Mouse (Mus musculus) thymus, adult 2 months (tissue): Measurements from ENCODE around the gene Tmed4. TPM values are rescaled to one million over a fixed set of nuclear protein-coding genes. Genes with fewer than 3 reads are reported as not detected.
"Not testable (repeated sequence)": the region's sequence is repeated elsewhere in the genome, so short reads cannot be mapped to it uniquely, and the experiment has no call there.

Source experiments
- DNase-seq: peaks from one replicate; pipeline ENCODE4 v3.0.0; 2021
- H3K27ac ChIP-seq: fragments of 200-500 bp; 2 replicates; pipeline ENCODE4 v1.5.1; 2012; ENCODE audit warnings: low read length, control low read depth; ENCODE audit not compliant: control insufficient read depth, insufficient read depth
- H3K27me3 ChIP-seq: fragments of 200-500 bp; 2 replicates; pipeline ENCODE4 v1.6.1; 2012; ENCODE audit warnings: mild to moderate bottlenecking, low read length, moderate library complexity, mixed read lengths; ENCODE audit not compliant: control insufficient read depth, insufficient read depth
- H3K36me3 ChIP-seq: fragments of 200-500 bp; 2 replicates; pipeline ENCODE4 v1.6.1; 2012; ENCODE audit warnings: mild to moderate bottlenecking, low read length, moderate library complexity; ENCODE audit not compliant: control insufficient read depth, insufficient read depth
- H3K4me1 ChIP-seq: fragments of 200-500 bp; replicated peaks from 2 replicates; pipeline ENCODE4 v1.6.1; 2012; ENCODE audit warnings: low read length; ENCODE audit not compliant: control insufficient read depth, insufficient read depth
- H3K4me3 ChIP-seq: fragments of 200-500 bp; 2 replicates; pipeline ENCODE4 v1.5.1; 2012; ENCODE audit warnings: mild to moderate bottlenecking, low read length, control low read depth, moderate library complexity; ENCODE audit not compliant: control insufficient read depth, insufficient read depth
- CTCF ChIP-seq: fragments of 200-500 bp; IDR thresholded peaks from 2 replicates; pipeline ENCODE4 v1.5.1; 2012; ENCODE audit warnings: mild to moderate bottlenecking, control low read depth, low read length, moderate library complexity, borderline replicate concordance; ENCODE audit not compliant: control insufficient read depth, poor library complexity, insufficient read depth; ENCODE audit errors: extremely low read depth
- POLR2A ChIP-seq: fragments of 200-500 bp; IDR thresholded peaks from 2 replicates; pipeline ENCODE4 v1.6.1; 2012; ENCODE audit warnings: mild to moderate bottlenecking, low read length, control low read depth, moderate library complexity; ENCODE audit not compliant: control insufficient read depth, poor library complexity, insufficient read depth; ENCODE audit errors: extremely low read depth
- WGBS: fragments of 180-500 bp; shearing (Covaris S2); methylation state at CpG from one replicate; pipeline ENCODE4 v1.1.7; 2018; 5-methylcytosine and 5-hydroxymethylcytosine counted together
- polyA plus RNA-seq: library from polyadenylated mRNA; depleted of rRNA; stranded (reverse); fragments of >200 nt; gene quantifications from 2 replicates; pipeline ENCODE4 v1.2.3, GENCODE M21; 2012

Tmed4 gene
- polyA plus RNA-seq, 1 experiment: 109 TPM

- no peak overlapping the region for H3K4me3 ChIP-seq
- WGBS: 82% methylated on average over 10 of the region's 10 CpGs
- peak; percentile 71 for DNase-seq
- H3K27me3 ChIP-seq: no peaks in the 10 kb centered on the region
- H3K27ac ChIP-seq: no peak overlapping the region
- peaks cover 3% of the 10 kb centered on the region for H3K4me1 ChIP-seq
- H3K36me3 ChIP-seq: peaks cover 46% of the 10 kb centered on the region
- TF ChIP-seq CTCF (peak; percentile 79; the same call in 1 of the 2 replicates), POLR2A (no peak)
Measured at GRCm38 (mm10) chr11:6261434-6262082, 13.1 kb downstream of the Tmed4 start.

DNA sequence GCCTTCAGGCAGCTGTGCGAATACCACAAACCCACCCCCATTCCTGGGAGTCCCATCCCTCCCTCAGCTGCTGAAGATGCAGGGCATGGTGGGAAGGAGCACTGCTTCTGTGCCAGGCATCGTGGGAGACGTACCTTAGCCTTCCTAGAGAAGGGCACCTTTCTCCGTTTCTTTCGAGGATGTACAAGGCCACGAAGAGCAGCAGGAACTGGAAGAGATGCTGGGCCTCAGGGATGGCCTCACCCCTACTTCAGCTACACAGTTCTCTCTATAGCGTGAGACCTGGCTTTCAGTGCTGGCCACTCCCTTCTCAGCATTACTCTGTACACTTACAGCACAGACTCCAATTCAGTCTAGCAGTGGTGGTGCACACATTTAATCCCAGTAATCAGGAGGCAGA is 15.3 kb downstream of the Tmed4 start:
- 76% methylated on average over 7 of the region's 7 CpGs for WGBS

GRCm38 (mm10) chr11:6256490-6257072 is 18.1 kb downstream of the Tmed4 start:
- 91% methylated on average over 6 of the region's 6 CpGs for WGBS
- TF ChIP-seq CTCF (no peak), POLR2A (no peak)
- H3K36me3 ChIP-seq: peaks cover 24% of the 10 kb centered on the region
- H3K4me1 ChIP-seq: no peaks in the 10 kb centered on the region
- no peaks in the 10 kb centered on the region for H3K27me3 ChIP-seq
- H3K4me3 ChIP-seq: no peak overlapping the region
- H3K27ac ChIP-seq: no peak overlapping the region
- no peak for DNase-seq

More for the DNA sequence above, 15.3 kb downstream of the Tmed4 start:
- TF ChIP-seq CTCF (no peak), POLR2A (no peak)
- peaks cover 35% of the 10 kb centered on the region for H3K36me3 ChIP-seq
- H3K27ac ChIP-seq: no peak overlapping the region
- H3K4me1 ChIP-seq: no peaks in the 10 kb centered on the region
- H3K27me3 ChIP-seq: no peaks in the 10 kb centered on the region
- H3K4me3 ChIP-seq: no peak overlapping the region
- DNase-seq: no peak

DNA sequence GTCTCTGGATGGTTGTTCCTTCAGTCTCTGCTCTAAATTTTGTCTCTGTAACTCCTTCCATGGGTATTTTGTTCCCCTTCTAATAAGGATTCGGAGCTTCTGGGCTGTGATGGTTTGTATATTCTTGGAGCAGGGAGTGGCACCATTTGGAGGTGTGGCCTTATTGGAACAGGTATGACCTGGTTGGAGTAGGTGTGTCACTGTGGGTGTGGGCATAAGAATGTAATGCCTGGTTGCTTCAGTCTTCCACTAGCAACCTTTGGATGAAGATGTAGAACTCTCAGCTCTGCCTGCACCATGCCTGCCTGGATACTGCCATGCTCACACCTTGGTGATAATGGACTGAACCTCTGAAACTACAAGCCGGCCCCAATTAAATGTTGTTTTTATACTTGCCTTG is 20.1 kb downstream of the Tmed4 start:
- peaks cover 12% of the 10 kb centered on the region for H3K36me3 ChIP-seq
- WGBS: 98% methylated on average over 2 of the region's 2 CpGs
- DNase-seq: not testable (repeated sequence)

DNA sequence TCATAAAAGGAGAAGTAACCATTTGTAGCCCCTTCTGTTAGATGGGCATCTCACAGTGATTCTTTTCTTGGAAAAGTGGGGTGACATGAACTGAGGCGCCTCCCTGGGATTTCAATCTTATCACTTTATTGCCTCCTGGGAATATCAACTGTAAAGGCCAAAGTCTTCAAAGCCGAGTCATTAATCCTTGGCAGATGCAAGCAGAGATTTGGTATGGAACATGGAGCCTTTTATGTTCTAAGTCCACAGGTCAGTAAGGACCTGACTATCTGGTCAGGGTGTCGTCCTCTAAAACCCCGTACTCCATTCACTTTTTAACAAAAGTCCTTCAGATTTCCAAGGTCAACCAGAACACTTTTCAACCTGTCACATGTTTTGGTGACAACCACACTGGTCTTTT is 21.8 kb downstream of the Tmed4 start:
- Histone ChIP-seq H3K4me1 (no peaks in the 10 kb centered on the region), H3K27ac (no peak overlapping the region), H3K36me3 (no peaks in the 10 kb centered on the region), H3K4me3 (no peak overlapping the region), H3K27me3 (no peaks in the 10 kb centered on the region)
- no peak for TF ChIP-seq CTCF
- no peak for DNase-seq
- WGBS: 94% methylated on average over 4 of the region's 4 CpGs

More for the DNA sequence above, 20.1 kb downstream of the Tmed4 start:
- H3K27me3 ChIP-seq, H3K27ac ChIP-seq, H3K4me1 ChIP-seq, H3K4me3 ChIP-seq: not testable (repeated sequence)

GRCm38 (mm10) chr11:6252248-6252647 is 22.4 kb downstream of the Tmed4 start:
- H3K36me3 ChIP-seq: no peaks in the 10 kb centered on the region
- no peaks in the 10 kb centered on the region for H3K27me3 ChIP-seq
- no peaks in the 10 kb centered on the region for H3K4me1 ChIP-seq
- no peak for TF ChIP-seq POLR2A
- no peak for TF ChIP-seq CTCF
- DNase-seq: no peak
- 97% methylated on average over 5 of the region's 5 CpGs for WGBS
- no peak overlapping the region for H3K4me3 ChIP-seq
- H3K27ac ChIP-seq: no peak overlapping the region

DNA sequence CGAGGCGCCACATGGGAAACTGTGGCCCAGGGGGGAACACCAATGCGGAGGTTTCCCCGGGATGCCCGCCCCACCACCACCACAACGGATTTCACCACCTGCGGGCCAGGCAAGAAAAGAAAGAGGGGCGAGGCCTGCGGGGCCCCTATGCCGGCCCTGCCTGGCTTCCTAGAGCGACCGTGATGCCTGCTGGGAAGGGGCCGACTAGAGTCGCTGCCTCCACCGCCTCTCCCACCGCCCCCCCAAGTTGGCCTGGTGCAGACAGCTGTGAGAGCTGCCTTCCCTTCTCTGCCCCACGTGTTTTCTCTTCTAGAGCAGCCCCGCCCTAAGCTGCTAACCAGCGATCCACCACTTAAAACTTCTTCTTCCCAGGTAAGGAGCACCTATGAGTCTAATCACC is 30.0 kb downstream of the Tmed4 start:
- H3K36me3 ChIP-seq: no peaks in the 10 kb centered on the region
- H3K4me1 ChIP-seq: no peaks in the 10 kb centered on the region
- TF ChIP-seq POLR2A (no peak), CTCF (no peak)
- DNase-seq: no peak
- no peaks in the 10 kb centered on the region for H3K27me3 ChIP-seq
- H3K27ac ChIP-seq: no peak overlapping the region
- H3K4me3 ChIP-seq: no peak overlapping the region
- WGBS: 79% methylated on average over 19 of the region's 19 CpGs
